Mouse (Mus musculus) megakaryocyte, embryonic 14.5 days (primary cell): ENCODE measurements around the gene Zfp365.

ENCODE experiments used
- FLI1 ChIP-seq: IDR thresholded peaks from 2 replicates; pipeline ENCODE4 v1.6.1; 2012; ENCODE audit warnings: low read length, inconsistent platforms, mixed read lengths
- GATA1 ChIP-seq: IDR thresholded peaks from 3 replicates; pipeline ENCODE4 v1.6.1; 2012; ENCODE audit warnings: mixed read lengths, low read length, inconsistent platforms, borderline replicate concordance

DNA sequence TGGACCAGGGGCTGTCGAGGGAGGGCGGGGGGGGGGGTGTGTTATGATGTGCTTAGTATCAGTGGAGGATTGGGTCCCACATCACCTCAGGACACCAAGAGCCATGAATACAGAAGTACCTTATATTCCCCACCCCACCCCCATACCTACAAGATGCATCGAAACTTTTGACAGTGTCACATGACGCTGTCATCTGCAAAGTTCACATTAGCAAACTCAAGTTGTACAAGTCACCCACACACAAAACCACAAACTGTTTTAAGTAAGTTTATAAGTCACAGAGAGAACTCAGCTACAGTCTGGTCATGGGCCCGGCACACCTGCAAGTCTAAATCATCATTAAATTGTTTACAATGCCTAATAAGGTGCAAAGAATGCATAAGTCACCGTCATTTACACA lies 21.3 kb downstream of the Zfp365 start:
- TF ChIP-seq GATA1 (no peak), FLI1 (no peak)
